Mouse (Mus musculus): ENCODE results near the gene Prdx6. TPM values are rescaled to one million over a fixed set of nuclear protein-coding genes. Genes with fewer than 3 reads are reported as not detected.

The Prdx6 gene
- polyA plus RNA-seq (2014; fragmentation: Nextera tagmentation; extraction: Ambion mirVana): 127 and 161 TPM in 2 replicates

DNA sequence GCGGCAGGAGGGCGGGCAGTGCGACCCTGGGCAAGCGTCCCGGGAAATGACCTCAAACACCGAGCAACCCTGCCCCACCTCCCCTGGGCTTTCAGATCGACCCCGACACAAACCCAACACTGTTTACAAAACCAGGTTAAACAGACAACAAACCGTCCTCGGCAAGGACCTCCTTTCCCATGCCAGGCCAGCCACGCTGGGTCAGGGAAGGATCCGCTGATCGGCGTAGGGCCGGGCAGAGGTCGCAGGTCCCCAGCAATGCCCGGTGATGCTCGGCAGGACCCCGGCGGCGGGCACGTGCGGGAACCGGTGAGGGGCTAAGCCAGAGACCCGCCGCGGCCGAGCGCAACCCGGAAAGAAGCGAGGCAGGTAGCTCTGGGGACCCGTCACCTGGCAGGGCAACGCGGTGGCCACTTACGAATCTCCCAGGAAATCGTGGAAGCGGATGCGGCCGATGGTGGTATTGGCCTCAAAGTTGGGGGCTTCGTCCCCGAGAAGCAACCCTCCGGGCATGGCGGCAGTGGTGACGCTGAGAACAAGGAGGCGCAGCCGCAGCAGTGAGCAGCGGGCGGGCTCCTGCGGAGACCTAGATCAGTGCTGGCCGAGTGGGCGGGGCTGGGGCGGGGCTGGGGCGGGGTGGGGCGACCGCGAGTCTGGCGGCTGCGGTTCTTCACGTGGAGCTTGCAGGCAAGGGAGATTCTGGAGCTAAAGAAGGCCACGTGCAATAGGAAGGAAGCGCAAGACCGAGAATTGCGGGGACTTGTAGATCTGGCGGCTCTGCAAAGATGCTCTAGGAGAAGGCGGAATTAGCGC lies at the start of gene Prdx6:
Gene Prdx6, minus strand, starts transcription at position 616 of the 813 bp plus-strand sequence.
- ATAC-seq (ENCODE audit: low FRiP score, low TSS enrichment): peak; percentile 95
- Histone ChIP-seq H3K4me1 (ENCODE audit: control insufficient read depth, insufficient read depth, low read length) (peaks cover 15% of the 10 kb centered on the region; the same call in 1 of the 2 replicates), H3K9ac (replicated peaks; ENCODE audit: low read length) (peak within 1 kb of the TSS; percentile 81), H3K4me2 (ENCODE audit: low read length) (peak within 1 kb of the TSS; percentile 96), H3K27me3 (ENCODE audit: control insufficient read depth, insufficient read depth, low read length) (no peaks in the 10 kb centered on the region; the same call in 1 of the 2 replicates), H3K27ac (replicated peaks; ENCODE audit: low read depth, low read length) (peak within 1 kb of the TSS; percentile 53; the same call in 1 of the 2 replicates), H3K4me3 (replicated peaks; ENCODE audit: low read depth, low read length) (peak within 1 kb of the TSS; percentile 83), H3K9me3 (ENCODE audit: control insufficient read depth, low read length) (no peaks in the 10 kb centered on the region), H3K36me3 (ENCODE audit: control insufficient read depth, insufficient read depth, low read length) (0 out of 2 replicates have a peak, but pooled peaks cover 4% of the 10 kb centered on the region)
- peak; percentile 90 for DNase-seq
- under 1% methylated on average over 66 of the region's 66 CpGs for WGBS

DNA sequence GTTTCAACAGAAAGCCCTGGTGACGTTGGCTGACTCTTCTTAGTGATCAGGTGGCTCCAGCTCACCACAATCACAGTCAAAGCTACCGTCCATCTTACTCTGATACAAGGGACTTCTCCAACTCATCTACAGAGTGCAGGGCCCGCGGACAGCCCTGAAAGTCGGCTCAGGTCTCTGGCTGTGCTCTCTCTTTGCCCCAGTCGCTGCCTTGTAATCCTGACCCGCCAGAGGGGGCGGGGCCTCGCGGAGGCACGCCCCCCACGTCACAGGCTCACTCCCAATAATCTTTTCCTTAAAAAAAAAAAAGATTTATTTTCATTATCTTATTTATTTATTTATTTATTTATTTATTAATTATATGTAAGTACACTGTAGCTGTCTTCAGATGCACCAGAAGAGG lies 37.2 kb upstream of the Prdx6 start:
- H3K27me3 ChIP-seq (ENCODE audit: control insufficient read depth, insufficient read depth, low read length): no peaks in the 10 kb centered on the region
- no peak overlapping the region for H3K4me2 ChIP-seq (ENCODE audit: low read length)
- no peak overlapping the region for H3K9ac ChIP-seq (replicated peaks; ENCODE audit: low read length)
- H3K27ac ChIP-seq (replicated peaks; ENCODE audit: low read depth, low read length): no peak overlapping the region
- no peak for DNase-seq
- no peak overlapping the region for H3K4me3 ChIP-seq (replicated peaks; ENCODE audit: low read depth, low read length)
- WGBS: 53% methylated on average over 12 of the region's 12 CpGs
- H3K9me3 ChIP-seq (ENCODE audit: control insufficient read depth, low read length): peaks cover 6% of the 10 kb centered on the region; the same call in 1 of the 2 replicates
- no peaks in the 10 kb centered on the region for H3K36me3 ChIP-seq (ENCODE audit: control insufficient read depth, insufficient read depth, low read length)
- no peak for ATAC-seq (ENCODE audit: low FRiP score, low TSS enrichment)
- no peaks in the 10 kb centered on the region for H3K4me1 ChIP-seq (ENCODE audit: control insufficient read depth, insufficient read depth, low read length)

GRCm38 (mm10) chr1:161286726-161287310 lies 35.8 kb upstream of the Prdx6 start:
- Histone ChIP-seq H3K4me3 (replicated peaks; ENCODE audit: low read depth, low read length) (no peak overlapping the region), H3K27ac (replicated peaks; ENCODE audit: low read depth, low read length) (no peak overlapping the region), H3K4me2 (ENCODE audit: low read length) (no peak overlapping the region), H3K9ac (replicated peaks; ENCODE audit: low read length) (no peak overlapping the region), H3K36me3 (ENCODE audit: control insufficient read depth, insufficient read depth, low read length) (no peaks in the 10 kb centered on the region), H3K27me3 (ENCODE audit: control insufficient read depth, insufficient read depth, low read length) (no peaks in the 10 kb centered on the region), H3K4me1 (ENCODE audit: control insufficient read depth, insufficient read depth, low read length) (no peaks in the 10 kb centered on the region), H3K9me3 (ENCODE audit: control insufficient read depth, low read length) (peaks cover 6% of the 10 kb centered on the region; the same call in 1 of the 2 replicates)
- ATAC-seq (ENCODE audit: low FRiP score, low TSS enrichment) (no peak), DNase-seq (peak; percentile 78)
- 37% methylated on average over 11 of the region's 11 CpGs for WGBS

GRCm38 (mm10) chr1:161281054-161281688 lies 30.2 kb upstream of the Prdx6 start:
- ATAC-seq (ENCODE audit: low FRiP score, low TSS enrichment) (no peak), DNase-seq (no peak)
- Histone ChIP-seq H3K9ac (replicated peaks; ENCODE audit: low read length) (no peak overlapping the region), H3K27me3 (ENCODE audit: control insufficient read depth, insufficient read depth, low read length) (no peaks in the 10 kb centered on the region), H3K4me1 (ENCODE audit: control insufficient read depth, insufficient read depth, low read length) (no peaks in the 10 kb centered on the region), H3K27ac (replicated peaks; ENCODE audit: low read depth, low read length) (no peak overlapping the region), H3K4me2 (ENCODE audit: low read length) (no peak overlapping the region), H3K4me3 (replicated peaks; ENCODE audit: low read depth, low read length) (no peak overlapping the region), H3K9me3 (ENCODE audit: control insufficient read depth, low read length) (no peaks in the 10 kb centered on the region), H3K36me3 (ENCODE audit: control insufficient read depth, insufficient read depth, low read length) (no peaks in the 10 kb centered on the region)
- WGBS: 78% methylated on average over 3 of the region's 3 CpGs

- no peak overlapping the region for H3K9ac ChIP-seq (replicated peaks; ENCODE audit: low read length)
- ATAC-seq (ENCODE audit: low FRiP score, low TSS enrichment) (no peak), DNase-seq (no peak)
- no peaks in the 10 kb centered on the region for H3K36me3 ChIP-seq (ENCODE audit: control insufficient read depth, insufficient read depth, low read length)
- H3K27me3 ChIP-seq (ENCODE audit: control insufficient read depth, insufficient read depth, low read length): no peaks in the 10 kb centered on the region
- H3K4me2 ChIP-seq (ENCODE audit: low read length): no peak overlapping the region
- no peak overlapping the region for H3K4me3 ChIP-seq (replicated peaks; ENCODE audit: low read depth, low read length)
- 80% methylated on average over 6 of the region's 6 CpGs for WGBS
- H3K9me3 ChIP-seq (ENCODE audit: control insufficient read depth, low read length): no peaks in the 10 kb centered on the region
- H3K4me1 ChIP-seq (ENCODE audit: control insufficient read depth, insufficient read depth, low read length): no peaks in the 10 kb centered on the region
- no peak overlapping the region for H3K27ac ChIP-seq (replicated peaks; ENCODE audit: low read depth, low read length)
Measured at GRCm38 (mm10) chr1:161279244-161279908, 28.4 kb upstream of the Prdx6 start.

GRCm38 (mm10) chr1:161273486-161273885 lies 22.5 kb upstream of the Prdx6 start:
- 48% methylated on average over 1 of the region's 1 CpGs for WGBS
- H3K4me3 ChIP-seq (replicated peaks; ENCODE audit: low read depth, low read length): no peak overlapping the region
- no peaks in the 10 kb centered on the region for H3K36me3 ChIP-seq (ENCODE audit: control insufficient read depth, insufficient read depth, low read length)
- no peak overlapping the region for H3K27ac ChIP-seq (replicated peaks; ENCODE audit: low read depth, low read length)
- H3K27me3 ChIP-seq (ENCODE audit: control insufficient read depth, insufficient read depth, low read length): no peaks in the 10 kb centered on the region
- peak; percentile 25 for DNase-seq
- no peak overlapping the region for H3K4me2 ChIP-seq (ENCODE audit: low read length)
- H3K9me3 ChIP-seq (ENCODE audit: control insufficient read depth, low read length): no peaks in the 10 kb centered on the region
- no peak for ATAC-seq (ENCODE audit: low FRiP score, low TSS enrichment)
- H3K4me1 ChIP-seq (ENCODE audit: control insufficient read depth, insufficient read depth, low read length): no peaks in the 10 kb centered on the region
- H3K9ac ChIP-seq (replicated peaks; ENCODE audit: low read length): no peak overlapping the region

DNA sequence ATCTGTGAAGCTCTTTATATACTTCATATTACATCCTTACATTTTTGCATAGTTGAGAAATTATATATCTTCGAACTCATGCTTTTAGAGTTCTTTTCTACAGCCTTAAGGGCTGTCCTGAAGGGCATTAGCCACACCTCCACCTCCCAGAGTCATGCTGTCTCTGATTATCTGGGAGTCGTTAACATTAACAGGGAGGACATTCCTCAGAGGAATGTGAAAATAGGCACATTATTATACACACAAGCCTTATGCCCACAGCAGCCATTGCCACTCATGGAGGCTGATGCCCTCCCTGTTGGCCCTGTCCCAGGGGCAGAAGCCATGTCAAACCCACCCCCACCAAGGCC lies 20.4 kb upstream of the Prdx6 start:
- ATAC-seq (ENCODE audit: low FRiP score, low TSS enrichment): no peak
- WGBS: 78% methylated on average over 2 of the region's 2 CpGs

DNA sequence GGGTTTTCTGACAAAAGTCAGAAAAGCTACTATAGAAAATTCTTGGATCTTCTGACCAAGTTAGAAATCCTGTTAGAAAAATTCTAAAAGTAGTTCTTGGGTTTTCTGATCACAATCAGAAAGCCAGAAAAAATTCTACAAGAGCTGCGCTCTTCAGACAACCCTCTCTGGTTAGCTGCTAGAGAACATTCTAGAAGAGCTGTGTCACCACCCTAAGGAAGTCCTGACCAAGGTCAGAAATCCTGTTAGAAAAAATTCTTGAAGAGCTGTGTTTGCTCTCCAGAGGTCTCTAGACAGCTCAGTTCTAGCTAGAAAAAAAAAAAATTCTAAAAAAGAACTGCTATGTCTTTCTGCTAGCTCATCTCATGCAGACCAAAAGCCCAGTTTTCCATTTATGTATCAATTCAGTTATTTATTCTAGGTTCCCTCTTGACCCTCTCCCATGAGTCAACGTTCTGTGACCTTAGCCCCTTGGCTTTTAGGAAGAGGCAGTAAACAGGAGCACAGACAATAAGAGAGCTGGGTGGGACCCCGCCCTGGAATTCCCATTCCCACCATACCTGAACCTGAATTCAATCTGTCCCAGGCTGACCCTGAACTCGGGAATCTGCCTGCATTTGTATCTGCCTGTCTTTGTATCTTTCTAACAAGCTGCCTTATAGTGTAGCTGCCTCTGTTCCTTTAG lies 19.9 kb upstream of the Prdx6 start:
- no peaks in the 10 kb centered on the region for H3K27me3 ChIP-seq (ENCODE audit: control insufficient read depth, insufficient read depth, low read length)
- 75% methylated on average over 4 of the region's 4 CpGs for WGBS
- ATAC-seq (ENCODE audit: low FRiP score, low TSS enrichment): no peak

More for the DNA sequence above, 20.4 kb upstream of the Prdx6 start:
- Histone ChIP-seq H3K4me1 (ENCODE audit: control insufficient read depth, insufficient read depth, low read length) (no peaks in the 10 kb centered on the region), H3K9ac (replicated peaks; ENCODE audit: low read length) (no peak overlapping the region), H3K9me3 (ENCODE audit: control insufficient read depth, low read length) (no peaks in the 10 kb centered on the region), H3K27ac (replicated peaks; ENCODE audit: low read depth, low read length) (no peak overlapping the region), H3K4me3 (replicated peaks; ENCODE audit: low read depth, low read length) (no peak overlapping the region), H3K4me2 (ENCODE audit: low read length) (no peak overlapping the region), H3K36me3 (ENCODE audit: control insufficient read depth, insufficient read depth, low read length) (no peaks in the 10 kb centered on the region), H3K27me3 (ENCODE audit: control insufficient read depth, insufficient read depth, low read length) (no peaks in the 10 kb centered on the region)
- DNase-seq: no peak

More for the DNA sequence above, 19.9 kb upstream of the Prdx6 start:
- Histone ChIP-seq H3K9ac (replicated peaks; ENCODE audit: low read length) (no peak overlapping the region), H3K4me2 (ENCODE audit: low read length) (no peak overlapping the region), H3K36me3 (ENCODE audit: control insufficient read depth, insufficient read depth, low read length) (no peaks in the 10 kb centered on the region), H3K4me1 (ENCODE audit: control insufficient read depth, insufficient read depth, low read length) (no peaks in the 10 kb centered on the region), H3K27ac (replicated peaks; ENCODE audit: low read depth, low read length) (no peak overlapping the region), H3K9me3 (ENCODE audit: control insufficient read depth, low read length) (no peaks in the 10 kb centered on the region), H3K4me3 (replicated peaks; ENCODE audit: low read depth, low read length) (no peak overlapping the region)
- no peak for DNase-seq
